Mouse (Mus musculus) limb, embryonic 10.5 days (tissue): ENCODE data around the gene Mvb12b. TPM values are rescaled to one million over a fixed set of nuclear protein-coding genes. Genes with fewer than 3 reads are reported as not detected.
"Not testable (repeated sequence)": the region's sequence is repeated elsewhere in the genome, so short reads cannot be mapped to it uniquely, and the experiment has no call there.

ENCODE experiments used
- DNase-seq: peaks from one replicate; pipeline ENCODE4 v3.0.0-alpha.2; 2017; ENCODE audit warnings: low spot score
- H3K27ac ChIP-seq: fragments of 300-500 bp; sonication (generic); 2 replicates; pipeline ENCODE4 v1.5.1; 2016; ENCODE audit warnings: mild to moderate bottlenecking
- H3K27me3 ChIP-seq: fragments of 300-500 bp; sonication (generic); 2 replicates; pipeline ENCODE4 v1.6.1; 2016; ENCODE audit warnings: low read depth, mild to moderate bottlenecking; ENCODE audit not compliant: poor library complexity, severe bottlenecking
- H3K36me3 ChIP-seq: fragments of 300-500 bp; sonication (generic); 2 replicates; pipeline ENCODE4 v1.6.1; 2016; ENCODE audit warnings: mild to moderate bottlenecking, moderate library complexity
- H3K4me1 ChIP-seq: fragments of 300-500 bp; sonication (generic); 2 replicates; pipeline ENCODE4 v1.6.1; 2016
- H3K4me3 ChIP-seq: fragments of 300-500 bp; sonication (generic); 2 replicates; pipeline ENCODE4 v1.5.1; 2016; ENCODE audit warnings: mild to moderate bottlenecking, moderate library complexity
- H3K9me3 ChIP-seq: fragments of 300-500 bp; sonication (generic); replicated peaks from 2 replicates; pipeline ENCODE4 v1.6.1; 2016; ENCODE audit warnings: mild to moderate bottlenecking
- WGBS: fragments of 180-500 bp; shearing (Covaris S2); methylation state at CpG from one replicate; pipeline ENCODE4 v1.1.7; 2016; 5-methylcytosine and 5-hydroxymethylcytosine counted together
- polyA plus RNA-seq: library from polyadenylated mRNA; unstranded; fragments of >200 nt; fragmentation: Nextera tagmentation; extraction: Ambion mirVana; gene quantifications from 2 replicates; pipeline ENCODE4 v1.2.1, GENCODE M21; 2016

Gene Mvb12b
- polyA plus RNA-seq, 1 experiment from 2014 or later, result 17.5 TPM

GRCm38 (mm10) chr2:33914334-33914733, 26.6 kb upstream of the Mvb12b start:
- 0 out of 2 replicates have a peak overlapping the region, but pooled peaks have one; percentile 15 for H3K27ac ChIP-seq
- WGBS, result 67% methylated on average over 3 of the region's 3 CpGs

DNA sequence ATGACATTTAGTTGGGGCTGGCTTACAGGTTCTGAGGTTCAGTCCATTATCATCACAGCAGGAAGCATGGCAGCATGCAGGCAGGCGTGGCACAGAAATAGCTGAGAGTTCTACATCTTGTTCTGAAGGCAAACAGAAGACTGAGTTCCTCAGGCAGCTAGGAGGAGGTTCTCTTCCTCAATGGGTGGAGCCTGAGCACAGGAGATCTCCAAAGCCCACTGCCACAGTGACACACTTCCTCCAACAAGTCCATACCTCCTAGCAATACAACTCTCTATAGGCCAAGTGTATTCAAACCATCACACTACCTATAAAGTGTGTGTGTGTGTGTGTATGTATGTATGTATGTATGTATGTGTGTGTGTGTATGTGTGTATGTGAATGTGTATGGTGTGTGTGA, 25.9 kb upstream of the Mvb12b start:
- H3K4me1 ChIP-seq, result peaks cover 21% of the 10 kb centered on the region
- not testable (repeated sequence) for H3K9me3 ChIP-seq, DNase-seq, H3K4me3 ChIP-seq, H3K36me3 ChIP-seq, H3K27ac ChIP-seq, H3K27me3 ChIP-seq
- WGBS, result 83% methylated on average over 1 of the region's 1 CpGs

More at GRCm38 (mm10) chr2:33914334-33914733, 26.6 kb upstream of the Mvb12b start:
- Histone ChIP-seq H3K4me1 (peaks cover 26% of the 10 kb centered on the region), H3K4me3 (no peak overlapping the region), H3K9me3 (no peaks in the 10 kb centered on the region), H3K36me3 (no peaks in the 10 kb centered on the region), H3K27me3 (peaks cover 5% of the 10 kb centered on the region; the same call in 1 of the 2 replicates)
- no peak for DNase-seq

GRCm38 (mm10) chr2:33912741-33913140, 25.0 kb upstream of the Mvb12b start:
- no peaks in the 10 kb centered on the region for H3K9me3 ChIP-seq
- 73% methylated on average over 3 of the region's 3 CpGs for WGBS

DNA sequence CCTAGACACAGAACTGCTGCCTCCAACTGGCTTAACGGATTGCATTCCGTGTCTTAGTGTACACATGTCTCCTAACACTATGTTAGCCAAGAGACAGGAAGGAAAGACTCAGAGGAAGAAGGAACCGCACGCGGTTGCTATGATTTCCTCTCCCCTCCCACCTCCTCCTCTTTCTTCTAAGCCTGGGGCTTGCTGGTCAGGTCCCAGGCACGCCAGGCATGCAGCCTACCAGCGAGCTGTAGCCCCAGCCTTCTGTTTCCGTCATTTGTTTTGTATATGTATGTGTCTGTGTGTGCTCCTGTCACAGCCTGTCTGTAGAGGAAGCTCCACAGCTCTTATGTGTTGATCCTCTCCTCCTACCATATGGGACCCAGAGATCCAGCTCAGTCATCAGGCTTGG, 20.6 kb upstream of the Mvb12b start:
- no peak overlapping the region for H3K4me3 ChIP-seq
- DNase-seq, result no peak
- no peaks in the 10 kb centered on the region for H3K36me3 ChIP-seq
- no peaks in the 10 kb centered on the region for H3K27me3 ChIP-seq
- peak overlapping the region; percentile 56; the same call in 1 of the 2 replicates for H3K27ac ChIP-seq
- WGBS, result 61% methylated on average over 8 of the region's 8 CpGs
- H3K4me1 ChIP-seq, result peaks cover 6% of the 10 kb centered on the region
- no peaks in the 10 kb centered on the region for H3K9me3 ChIP-seq

More at GRCm38 (mm10) chr2:33912741-33913140, 25.0 kb upstream of the Mvb12b start:
- no peak for DNase-seq
- H3K36me3 ChIP-seq, result no peaks in the 10 kb centered on the region
- H3K4me1 ChIP-seq, result peaks cover 24% of the 10 kb centered on the region
- H3K4me3 ChIP-seq, result no peak overlapping the region
- H3K27ac ChIP-seq, result no peak overlapping the region
- peaks cover 5% of the 10 kb centered on the region; the same call in 1 of the 2 replicates for H3K27me3 ChIP-seq

DNA sequence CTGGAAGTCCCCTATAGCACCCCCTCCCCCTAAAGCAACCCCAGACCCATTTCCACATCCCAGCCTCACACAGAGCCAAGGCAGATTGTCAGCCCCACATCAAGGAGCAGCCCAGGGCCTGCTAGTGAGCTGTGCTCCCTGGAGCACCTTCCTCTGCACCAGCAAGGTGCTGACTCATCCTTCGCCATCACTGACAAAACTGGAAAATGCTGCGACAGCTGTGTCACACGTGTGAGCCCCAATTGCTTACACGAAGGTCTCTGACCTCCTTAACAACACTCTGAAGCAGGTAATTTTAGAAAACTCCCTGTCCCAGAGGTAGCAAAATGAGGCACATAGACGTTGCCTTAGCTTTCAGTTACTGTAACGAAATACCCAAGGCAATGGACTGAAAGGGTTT, 19.4 kb upstream of the Mvb12b start:
- no peaks in the 10 kb centered on the region for H3K27me3 ChIP-seq
- H3K27ac ChIP-seq, result no peak overlapping the region

GRCm38 (mm10) chr2:33895829-33896228, 8.1 kb upstream of the Mvb12b start:
- WGBS, result 89% methylated on average over 3 of the region's 3 CpGs
- Histone ChIP-seq H3K27me3 (no peaks in the 10 kb centered on the region), H3K9me3 (no peaks in the 10 kb centered on the region), H3K4me3 (no peak overlapping the region), H3K27ac (no peak overlapping the region), H3K4me1 (no peaks in the 10 kb centered on the region; the same call in 1 of the 2 replicates), H3K36me3 (no peaks in the 10 kb centered on the region)
- no peak for DNase-seq

More for the DNA sequence above, 19.4 kb upstream of the Mvb12b start:
- Histone ChIP-seq H3K36me3 (no peaks in the 10 kb centered on the region), H3K9me3 (no peaks in the 10 kb centered on the region), H3K4me1 (peaks cover 6% of the 10 kb centered on the region), H3K4me3 (no peak overlapping the region)
- DNase-seq, result no peak
- 91% methylated on average over 6 of the region's 6 CpGs for WGBS

- Histone ChIP-seq H3K27ac (no peak overlapping the region), H3K27me3 (no peaks in the 10 kb centered on the region), H3K4me1 (no peaks in the 10 kb centered on the region; the same call in 1 of the 2 replicates), H3K36me3 (no peaks in the 10 kb centered on the region), H3K4me3 (no peak overlapping the region), H3K9me3 (no peaks in the 10 kb centered on the region)
- WGBS, result 85% methylated on average over 3 of the region's 3 CpGs
- no peak for DNase-seq
Observed at GRCm38 (mm10) chr2:33893151-33893550, 5.4 kb upstream of the Mvb12b start.

DNA sequence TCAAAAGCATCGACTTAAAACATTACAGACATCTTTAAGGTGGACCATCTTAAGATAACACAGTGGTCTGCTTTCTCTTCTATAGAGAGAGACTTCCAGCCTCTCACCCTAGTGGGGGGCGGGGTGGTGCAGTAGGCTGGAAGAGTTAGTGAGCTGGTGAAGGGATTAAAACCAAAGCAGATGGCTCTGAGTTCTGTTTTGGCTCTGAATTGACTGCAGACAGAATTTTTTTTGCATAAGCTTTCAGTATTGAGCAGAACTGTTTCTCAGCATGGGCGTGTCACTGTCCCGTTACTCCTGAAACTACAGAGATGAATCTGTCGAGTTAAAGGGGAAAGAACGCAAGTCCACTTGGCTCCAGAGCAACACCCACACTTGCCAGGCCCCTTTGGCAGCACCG, 4.6 kb upstream of the Mvb12b start:
- Histone ChIP-seq H3K27me3 (no peaks in the 10 kb centered on the region), H3K36me3 (no peaks in the 10 kb centered on the region)
- WGBS, result 83% methylated on average over 7 of the region's 7 CpGs

DNA sequence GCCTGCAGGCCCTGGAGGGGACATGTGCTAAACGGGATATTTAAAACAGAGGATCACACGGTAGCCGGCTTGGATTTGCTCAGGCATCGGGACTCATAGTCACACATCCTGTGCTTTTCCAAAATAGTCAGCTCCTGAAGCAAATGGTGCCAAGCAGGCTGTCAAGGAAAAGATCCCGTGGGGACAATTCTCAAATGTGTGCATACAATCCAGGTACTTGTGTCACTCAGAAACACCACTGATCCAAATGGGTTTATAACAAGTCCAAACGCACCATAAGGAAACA, 297 bp upstream of the Mvb12b start:
- peak overlapping the region; percentile 98 for H3K27ac ChIP-seq
- H3K36me3 ChIP-seq, result no peaks in the 10 kb centered on the region
- H3K9me3 ChIP-seq, result no peaks in the 10 kb centered on the region
- no peaks in the 10 kb centered on the region for H3K27me3 ChIP-seq
- H3K4me3 ChIP-seq, result peak overlapping the region; percentile 91
- 56% methylated on average over 6 of the region's 6 CpGs for WGBS
- no peak for DNase-seq
- H3K4me1 ChIP-seq, result peaks cover 33% of the 10 kb centered on the region

More for the DNA sequence above, 4.6 kb upstream of the Mvb12b start:
- H3K4me1 ChIP-seq, result peaks cover 7% of the 10 kb centered on the region
- H3K27ac ChIP-seq, result no peak overlapping the region
- DNase-seq, result no peak
- no peaks in the 10 kb centered on the region for H3K9me3 ChIP-seq
- H3K4me3 ChIP-seq, result no peak overlapping the region

DNA sequence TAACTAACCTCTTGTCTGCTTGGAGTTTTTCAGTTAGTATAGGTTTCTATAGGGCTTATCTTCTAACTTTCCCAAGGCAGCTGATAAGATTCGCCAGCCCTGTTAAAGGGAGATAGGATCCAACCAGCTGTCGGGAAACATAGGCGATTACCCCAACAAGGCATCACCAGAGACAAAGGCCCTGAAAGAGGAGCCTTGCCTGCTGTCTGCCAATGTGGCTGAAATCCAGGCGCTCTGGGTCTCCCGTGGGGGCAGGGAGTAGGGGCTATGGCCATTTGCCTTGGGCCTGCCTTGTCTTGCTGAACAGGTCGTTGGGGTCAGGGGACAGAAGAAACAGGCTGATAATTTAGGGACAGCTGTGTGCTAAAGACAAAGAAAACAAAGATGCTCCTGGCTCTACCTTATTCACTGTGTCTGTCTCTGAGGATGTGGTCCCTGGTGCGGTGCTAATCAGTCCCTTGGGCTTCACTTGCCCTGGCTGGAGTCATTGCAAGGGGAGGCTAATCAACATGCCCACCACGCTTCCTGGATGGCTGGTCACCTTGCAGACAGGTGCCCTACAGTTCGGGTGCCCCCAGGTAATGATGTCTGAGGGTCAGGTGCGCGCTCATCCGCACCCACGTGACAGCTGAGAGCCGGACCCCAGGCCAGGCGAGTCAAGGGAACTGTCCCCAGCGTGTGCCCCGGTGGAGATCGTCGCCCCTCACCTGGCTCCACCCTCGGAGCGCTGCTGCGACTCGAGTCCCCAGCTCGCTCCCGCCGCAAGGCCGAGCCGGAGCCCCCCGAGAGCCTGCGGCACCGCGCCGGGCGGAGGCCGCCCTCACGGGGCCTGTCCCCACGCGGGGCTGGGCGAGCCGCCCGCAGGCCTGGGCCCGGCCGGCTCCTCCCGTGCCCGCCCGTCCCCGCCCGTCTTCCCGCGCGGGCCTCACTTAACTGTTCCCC, 1.1 kb downstream of the Mvb12b start:
- Histone ChIP-seq H3K9me3 (no peaks in the 10 kb centered on the region), H3K36me3 (no peaks in the 10 kb centered on the region), H3K27ac (peak overlapping the region; percentile 98), H3K4me3 (peak overlapping the region; percentile 91), H3K4me1 (peaks cover 33% of the 10 kb centered on the region), H3K27me3 (no peaks in the 10 kb centered on the region)
- 2% methylated on average over 51 of the region's 51 CpGs for WGBS
- DNase-seq, result peak; percentile 75

DNA sequence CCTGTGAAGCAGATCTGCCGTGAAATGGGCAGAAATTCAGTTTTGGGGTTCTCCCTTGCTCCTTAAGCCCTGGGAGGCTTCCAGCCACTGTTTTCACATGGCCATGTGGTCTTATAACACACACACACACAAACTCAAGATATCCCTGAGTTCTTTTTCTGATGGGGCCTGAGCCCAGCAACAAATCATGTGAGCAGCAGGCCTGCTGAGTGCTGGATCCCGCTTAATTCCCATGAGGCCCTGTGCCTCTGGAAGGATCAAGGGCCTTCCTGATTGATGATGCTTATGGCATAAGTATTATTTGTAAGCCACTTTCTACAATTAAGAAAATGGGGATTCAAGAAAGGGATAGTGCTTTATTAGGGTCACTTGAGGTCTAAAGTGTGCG, 2.5 kb downstream of the Mvb12b start:
- no peak overlapping the region for H3K27ac ChIP-seq
- H3K27me3 ChIP-seq, result no peaks in the 10 kb centered on the region
- H3K4me1 ChIP-seq, result peaks cover 33% of the 10 kb centered on the region
- no peak for DNase-seq
- no peak overlapping the region for H3K4me3 ChIP-seq
- H3K36me3 ChIP-seq, result no peaks in the 10 kb centered on the region
- no peaks in the 10 kb centered on the region for H3K9me3 ChIP-seq
- WGBS, result 88% methylated on average over 3 of the region's 3 CpGs

DNA sequence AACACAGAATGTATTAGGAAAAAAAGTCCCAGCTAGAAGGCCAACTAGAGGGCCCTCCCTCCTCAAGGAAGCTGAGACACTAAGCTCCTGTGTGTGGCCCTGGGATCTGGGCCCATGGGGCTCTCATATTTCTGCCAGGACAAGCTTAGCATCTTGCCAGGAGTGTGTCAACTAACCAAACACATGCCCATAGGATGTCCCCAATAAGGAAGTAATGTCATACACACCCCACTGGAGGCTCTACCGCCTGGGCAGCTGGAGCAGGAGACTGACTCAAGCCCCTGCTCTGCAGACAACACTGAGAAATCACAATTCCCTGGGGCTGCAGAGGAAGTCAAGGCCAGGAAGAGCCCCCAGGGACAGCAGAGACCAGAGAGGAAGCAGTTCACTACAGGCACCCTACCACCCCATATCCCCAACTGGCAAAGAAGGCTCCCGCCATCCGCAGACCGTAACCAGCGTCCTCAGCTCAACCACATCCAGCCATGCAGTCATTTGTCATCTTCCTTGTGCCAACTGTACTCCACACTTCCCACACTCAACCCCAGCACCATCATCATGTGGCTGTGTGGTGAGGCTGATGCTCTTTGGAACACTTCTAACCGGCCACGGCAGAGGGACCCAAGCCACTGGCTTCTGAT, 3.0 kb downstream of the Mvb12b start:
- Histone ChIP-seq H3K4me1 (peaks cover 33% of the 10 kb centered on the region), H3K27ac (peak overlapping the region; percentile 33; the same call in 1 of the 2 replicates), H3K9me3 (no peaks in the 10 kb centered on the region), H3K36me3 (no peaks in the 10 kb centered on the region), H3K4me3 (no peak overlapping the region), H3K27me3 (no peaks in the 10 kb centered on the region)
- DNase-seq, result no peak
- 92% methylated on average over 7 of the region's 7 CpGs for WGBS

GRCm38 (mm10) chr2:33879223-33879622, 8.5 kb downstream of the Mvb12b start:
- H3K27ac ChIP-seq, result peak overlapping the region; percentile 91; the same call in 1 of the 2 replicates
- H3K4me3 ChIP-seq, result no peak overlapping the region
- WGBS, result 96% methylated on average over 2 of the region's 2 CpGs
- no peaks in the 10 kb centered on the region for H3K27me3 ChIP-seq
- no peak for DNase-seq
- no peaks in the 10 kb centered on the region for H3K9me3 ChIP-seq
- H3K4me1 ChIP-seq, result peaks cover 52% of the 10 kb centered on the region
- H3K36me3 ChIP-seq, result peaks cover under 1% of the 10 kb centered on the region
